Mouse (Mus musculus): ENCODE measurements around the gene Tmem104.

Tmem104 gene

DNA sequence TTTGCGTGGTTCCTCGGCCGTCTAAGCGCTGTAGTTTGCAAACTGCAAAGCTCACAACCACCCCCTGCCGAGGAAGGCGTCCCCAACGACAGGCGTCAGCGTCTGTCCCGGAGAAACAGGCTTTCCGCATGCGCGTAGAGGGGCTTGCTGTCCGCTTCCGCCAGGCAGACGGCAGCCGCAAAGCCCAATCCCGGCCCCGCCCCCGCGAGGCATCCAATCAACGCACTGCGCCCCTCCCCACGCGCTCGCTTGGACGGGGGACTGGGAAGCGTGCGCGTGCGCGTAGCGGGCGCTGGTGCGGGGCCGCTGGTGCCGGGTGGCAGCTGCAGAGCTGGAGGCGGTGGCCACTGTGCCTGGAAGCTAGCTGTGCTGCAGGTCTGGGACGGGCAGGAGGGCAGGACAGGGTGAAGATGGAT, at the start of gene Tmem104:
Tmem104 (plus strand) TSS at position 264 of the 416 bp plus-strand sequence.
- peak; percentile 99 to 100 for DNase-seq (ENCODE audit: low spot score in 2 of 2)

DNA sequence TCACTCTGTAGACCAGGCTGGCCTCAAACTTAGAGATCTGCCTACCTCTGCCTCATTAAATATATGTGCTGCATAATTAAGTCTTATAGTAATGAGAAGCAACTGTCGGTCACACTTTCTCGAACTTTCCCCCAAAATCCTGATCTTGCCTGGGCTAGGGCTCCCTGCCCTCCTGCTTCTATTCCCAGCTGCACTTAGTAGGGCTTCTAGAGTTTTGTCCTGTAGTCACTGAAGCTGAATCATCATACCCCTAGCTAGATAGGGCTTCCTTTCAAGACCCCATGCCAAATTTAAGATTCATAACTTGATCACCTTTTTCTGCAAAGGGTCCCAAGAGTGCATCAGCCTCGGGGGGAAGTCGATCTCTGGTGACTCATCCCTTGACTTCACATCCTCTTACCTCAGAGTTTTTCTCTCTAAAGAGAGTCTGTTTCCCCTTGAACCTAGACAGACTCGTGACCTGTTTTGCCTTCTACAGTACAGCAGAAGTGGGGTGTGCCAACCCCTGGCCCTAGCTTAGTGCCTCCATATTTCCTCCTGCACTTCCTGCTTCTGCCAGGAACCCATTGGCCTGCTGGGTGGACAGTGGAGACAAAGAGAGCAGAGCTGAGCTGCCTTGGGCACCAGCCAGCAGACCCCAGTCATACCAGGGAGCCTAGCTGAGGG, 48.6 kb upstream of the Tmem104 start:
- no peak for DNase-seq (ENCODE audit: low spot score in 2 of 2)

DNA sequence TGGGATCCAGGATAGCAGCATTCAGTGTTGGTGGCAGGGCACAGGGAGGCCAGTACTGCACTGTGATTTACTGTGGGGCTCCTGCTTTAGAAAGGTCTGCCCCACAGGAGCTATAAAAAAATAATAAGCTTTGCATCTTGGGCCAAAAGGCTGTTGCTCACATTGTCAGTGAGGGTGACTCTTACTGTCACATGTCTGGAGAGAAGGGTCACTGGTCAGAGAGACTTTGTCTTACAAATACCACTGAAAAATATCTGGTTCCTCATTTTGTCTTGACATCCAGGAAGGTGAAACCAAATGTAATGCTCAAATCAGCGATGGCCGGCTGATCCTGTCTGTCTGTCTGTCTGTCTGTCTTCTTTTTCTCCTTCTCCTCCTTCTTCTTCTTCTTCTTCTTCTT, 45.3 kb upstream of the Tmem104 start:
- DNase-seq (ENCODE audit: low spot score in 2 of 2), result no peak

DNA sequence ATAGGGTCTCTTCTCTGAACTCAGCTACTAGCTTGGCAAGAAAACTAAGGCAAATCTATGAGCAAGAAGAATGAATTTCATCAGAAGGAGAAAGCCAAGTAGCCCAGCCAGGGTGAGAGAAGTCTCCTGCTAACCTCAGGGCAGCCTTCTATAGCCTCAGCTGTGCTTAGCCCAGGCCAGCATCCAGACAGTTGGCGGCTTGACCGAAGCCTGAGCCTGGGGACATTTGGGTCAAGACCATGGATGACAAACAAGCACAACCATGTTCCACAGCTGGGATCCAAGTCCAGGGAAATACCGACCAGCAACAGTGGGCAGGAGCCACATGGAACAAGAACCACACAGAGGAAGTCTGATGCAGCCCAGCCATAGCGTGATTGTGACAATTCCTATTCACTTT, 39.5 kb upstream of the Tmem104 start:
- DNase-seq (ENCODE audit: low spot score in 2 of 2), result no peak

DNA sequence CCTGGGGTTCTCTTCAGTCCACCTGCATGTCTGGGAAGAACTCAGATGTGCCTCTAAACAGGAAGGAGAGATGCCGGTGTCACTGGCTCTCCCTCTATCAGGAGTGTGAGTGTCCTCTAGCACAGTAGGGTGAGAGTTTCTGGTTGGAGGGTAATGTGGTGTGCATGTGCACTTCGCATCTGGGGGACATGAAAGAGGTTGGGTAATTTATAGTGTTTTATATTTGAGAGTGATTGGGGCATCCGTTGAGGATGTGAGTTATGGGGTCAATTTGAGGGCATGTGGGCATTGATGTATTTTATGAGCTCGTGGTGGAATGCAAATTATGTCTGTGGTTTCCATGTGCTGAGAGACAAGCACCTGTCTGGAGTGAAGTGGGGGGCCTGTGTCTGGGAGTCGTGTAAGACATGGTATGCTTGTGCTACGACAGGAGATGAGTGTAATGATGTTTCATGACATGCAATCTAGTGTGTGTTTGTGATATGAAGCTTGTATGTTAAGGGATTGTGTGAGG, 36.5 kb upstream of the Tmem104 start:
- DNase-seq (ENCODE audit: low spot score in 2 of 2), result no peak

DNA sequence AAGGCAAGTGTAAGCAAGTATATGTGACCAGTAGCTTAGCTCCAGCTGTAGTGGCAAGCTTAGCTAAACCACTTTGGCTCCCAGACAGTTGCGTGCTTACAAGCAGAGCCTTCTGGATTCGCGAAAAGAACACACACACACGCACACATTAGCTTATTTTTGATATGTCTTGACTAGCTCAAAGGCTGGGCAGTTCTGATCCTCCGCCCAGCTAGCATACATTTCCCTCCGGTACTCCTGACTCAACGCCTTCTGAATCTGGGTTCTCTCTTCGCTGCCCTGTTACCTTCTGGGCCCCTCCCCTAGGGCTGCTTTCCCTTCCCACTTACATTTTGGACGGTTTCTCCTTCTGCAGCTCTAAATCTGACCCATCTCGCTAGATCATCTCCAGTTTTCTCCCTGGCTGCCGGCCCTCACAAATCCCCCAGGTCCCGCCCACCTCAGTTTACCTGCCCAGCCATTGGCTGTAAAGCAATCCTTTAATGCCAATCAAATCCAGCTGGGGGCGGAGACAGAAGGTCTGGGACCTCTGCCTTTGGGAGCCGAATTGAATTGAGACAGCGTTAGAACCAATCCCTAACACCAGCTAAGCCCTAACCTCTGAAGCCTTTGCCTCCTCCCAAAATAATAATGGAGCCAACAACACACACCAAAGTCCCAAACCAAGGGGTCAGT, 35.4 kb upstream of the Tmem104 start:
- DNase-seq (ENCODE audit: low spot score in 2 of 2), result peak in 1 of 2 experiments; percentile 70

DNA sequence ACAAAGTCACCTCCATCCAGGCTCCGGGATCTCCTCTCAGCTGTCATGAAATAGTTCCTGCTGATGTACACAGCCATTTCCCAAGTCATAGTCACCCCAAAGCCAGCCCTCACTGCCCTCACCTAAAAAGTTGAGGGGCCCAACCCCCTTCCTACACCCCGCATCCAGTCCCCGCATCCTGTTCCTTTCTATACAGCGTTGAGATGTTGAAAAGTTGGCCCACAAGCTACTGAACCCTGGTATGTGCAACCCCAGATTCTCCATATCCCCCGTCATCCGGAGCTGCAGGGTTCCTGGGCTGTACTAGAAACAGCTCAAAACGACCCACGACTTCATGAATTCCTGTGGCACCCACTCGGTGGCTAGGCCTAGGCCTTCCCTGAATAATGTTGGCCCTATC, 34.2 kb upstream of the Tmem104 start:
- no peak for DNase-seq (ENCODE audit: low spot score in 2 of 2)

DNA sequence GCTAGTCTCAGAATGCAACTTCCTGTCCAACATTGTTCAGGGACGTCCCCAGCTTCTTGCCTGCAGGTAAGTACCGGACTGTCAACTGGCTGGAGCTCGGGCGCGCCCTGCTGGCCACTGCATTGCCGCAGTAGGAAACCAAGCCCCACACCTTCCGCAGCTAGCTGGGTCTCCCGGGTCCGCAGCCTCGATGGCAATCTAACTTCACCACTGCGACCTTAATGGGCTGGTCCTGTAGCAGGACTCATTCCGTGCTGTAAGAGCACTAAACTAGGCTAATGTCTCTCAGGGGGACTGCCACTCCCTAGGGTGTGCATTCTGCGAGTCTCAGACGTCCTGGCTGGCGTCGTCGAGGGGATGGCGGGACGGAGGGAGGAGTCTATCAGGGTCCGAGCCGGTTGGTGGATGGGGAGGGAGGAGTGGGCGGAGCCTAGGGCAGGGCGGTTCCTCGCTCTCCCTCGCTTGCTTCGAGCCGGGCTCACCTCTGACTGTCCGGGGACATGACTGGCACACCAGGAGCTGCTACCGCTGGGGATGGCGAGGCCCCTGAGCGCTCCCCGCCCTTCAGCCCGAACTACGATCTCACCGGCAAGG, 33.5 kb upstream of the Tmem104 start:
- DNase-seq (ENCODE audit: low spot score in 2 of 2), result peak; percentile 57 to 79

DNA sequence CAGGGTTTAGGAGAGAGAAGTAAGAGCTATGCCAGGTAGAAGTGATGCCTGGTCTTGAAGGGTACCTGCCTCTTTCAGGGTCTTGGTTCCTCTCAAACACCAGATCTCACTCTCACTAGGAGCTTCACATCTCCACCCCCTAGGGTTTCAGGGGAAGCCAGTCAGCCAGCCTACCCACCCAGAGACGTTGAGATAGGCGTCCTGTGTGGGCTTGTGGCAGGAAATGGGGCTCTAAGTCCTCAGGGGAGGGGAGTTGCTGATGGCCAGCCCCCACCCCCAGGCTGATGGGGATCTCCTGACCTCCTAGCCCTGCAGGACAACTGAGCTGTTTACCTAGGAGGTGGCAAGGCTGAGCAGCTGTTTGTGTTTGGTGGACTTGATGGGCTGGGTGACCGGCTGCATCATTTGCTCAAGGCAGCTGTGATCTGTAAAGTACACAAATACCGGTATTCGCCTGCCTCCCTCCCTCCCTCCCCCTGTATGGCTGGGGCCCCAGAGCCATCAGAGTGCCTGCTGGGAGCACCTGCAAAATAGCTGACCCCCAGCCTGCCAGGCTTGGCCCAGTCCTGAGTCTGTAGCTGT, 32.1 kb upstream of the Tmem104 start:
- DNase-seq (ENCODE audit: low spot score in 2 of 2), result no peak

DNA sequence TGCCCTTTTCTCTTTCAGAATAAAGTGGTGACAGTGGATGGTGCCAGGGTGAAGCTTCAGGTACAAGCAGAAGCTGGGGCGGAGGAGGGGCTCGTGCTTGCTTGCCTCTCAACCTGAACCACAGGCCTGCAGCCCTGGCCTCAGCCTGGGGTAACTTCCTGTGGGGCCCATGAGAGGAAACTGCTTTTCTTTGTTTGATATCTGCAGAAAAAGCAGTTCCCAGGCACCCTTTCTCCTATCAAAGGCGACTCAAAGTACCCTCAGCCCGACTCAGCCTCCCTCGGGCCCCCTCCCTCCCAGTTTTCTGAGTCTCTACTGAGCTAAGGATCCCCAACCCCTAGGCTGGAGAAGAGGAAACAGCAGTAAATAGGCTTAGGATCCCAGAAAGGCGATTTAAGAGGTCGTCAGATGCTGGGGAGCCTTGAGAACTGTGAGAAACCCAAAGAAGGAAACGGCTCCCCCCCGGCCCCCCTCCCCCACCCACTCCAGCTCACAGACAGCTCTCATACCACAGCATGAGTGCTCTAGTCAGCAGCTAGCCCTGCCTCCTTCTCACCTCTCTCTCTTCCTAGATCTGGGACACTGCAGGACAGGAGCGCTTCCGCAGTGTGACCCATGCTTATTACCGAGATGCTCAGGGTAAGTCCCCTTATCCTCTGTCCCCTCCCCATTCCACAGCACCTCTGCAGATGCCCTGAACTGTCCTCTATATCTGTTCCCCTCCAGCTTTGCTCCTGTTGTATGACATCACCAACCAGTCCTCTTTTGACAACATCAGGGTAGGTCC, 29.2 kb upstream of the Tmem104 start:
- no peak for DNase-seq (ENCODE audit: low spot score in 2 of 2)

DNA sequence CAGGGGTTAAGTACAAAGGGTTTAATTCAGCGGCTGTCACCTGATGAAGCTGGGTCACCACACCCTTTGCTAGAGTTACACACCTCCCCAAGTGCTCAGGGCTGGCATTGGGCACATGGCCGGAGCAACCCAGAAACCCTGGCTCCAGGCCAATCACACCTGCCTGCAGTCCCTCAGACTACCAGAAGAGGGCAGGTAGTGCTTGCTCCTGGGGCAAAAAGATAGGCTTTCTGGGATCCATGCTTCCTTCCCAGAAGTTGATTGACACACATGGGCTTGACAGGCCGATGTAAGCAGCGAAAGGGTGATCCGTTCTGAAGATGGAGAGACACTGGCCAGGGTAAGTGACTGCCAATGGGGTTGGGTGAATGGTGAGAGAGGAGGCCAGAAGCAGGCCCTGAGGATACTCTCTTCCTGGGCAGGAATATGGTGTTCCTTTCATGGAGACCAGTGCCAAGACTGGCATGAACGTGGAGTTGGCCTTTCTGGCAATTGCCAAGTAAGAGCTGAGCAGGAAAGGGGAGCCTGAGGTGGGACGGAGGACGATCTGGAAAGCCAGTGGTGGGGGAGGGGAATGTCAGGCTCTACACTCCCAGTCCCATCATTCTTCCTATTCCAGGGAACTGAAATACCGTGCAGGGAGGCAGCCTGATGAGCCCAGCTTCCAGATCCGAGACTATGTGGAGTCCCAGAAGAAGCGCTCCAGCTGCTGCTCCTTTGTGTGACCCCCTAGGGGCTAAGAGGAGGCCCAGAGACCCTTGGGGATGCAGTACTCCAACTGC, 27.1 kb upstream of the Tmem104 start:
- peak; percentile 67 to 83 for DNase-seq (ENCODE audit: low spot score in 2 of 2)

DNA sequence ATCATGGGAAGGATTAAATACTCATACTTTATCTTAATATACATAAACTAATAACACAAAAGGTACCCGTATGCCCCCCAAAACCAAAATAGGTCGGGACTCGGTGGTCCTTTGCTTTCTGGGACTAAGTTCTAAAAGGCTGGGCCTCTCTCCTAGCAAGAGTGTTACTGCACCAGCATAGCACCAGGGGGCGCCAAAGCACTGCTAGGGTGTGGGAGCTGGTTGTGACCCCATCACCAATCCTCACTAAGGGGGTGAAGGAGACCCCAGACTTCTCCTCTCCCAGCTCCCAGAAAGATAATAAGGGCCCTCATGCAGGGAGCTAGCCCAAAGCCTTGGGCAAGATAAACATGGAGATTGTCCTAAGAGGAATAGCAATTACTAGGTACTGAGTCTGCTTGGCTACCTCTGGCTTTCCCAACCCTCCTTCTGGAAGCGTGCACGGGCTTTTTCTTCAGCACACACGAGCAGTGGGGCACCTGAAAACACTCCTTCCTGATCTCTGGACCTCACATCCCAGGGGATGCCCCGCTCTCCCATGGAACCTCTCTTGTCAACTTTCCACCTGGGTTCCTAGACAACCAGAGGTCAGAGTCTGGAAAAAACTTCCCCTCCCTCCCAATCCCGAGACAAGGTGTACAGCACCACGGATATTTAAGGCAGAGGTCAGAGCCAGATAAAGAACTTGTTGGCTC, 26.3 kb upstream of the Tmem104 start:
- peak; percentile 61 to 83 for DNase-seq (ENCODE audit: low spot score in 2 of 2)

DNA sequence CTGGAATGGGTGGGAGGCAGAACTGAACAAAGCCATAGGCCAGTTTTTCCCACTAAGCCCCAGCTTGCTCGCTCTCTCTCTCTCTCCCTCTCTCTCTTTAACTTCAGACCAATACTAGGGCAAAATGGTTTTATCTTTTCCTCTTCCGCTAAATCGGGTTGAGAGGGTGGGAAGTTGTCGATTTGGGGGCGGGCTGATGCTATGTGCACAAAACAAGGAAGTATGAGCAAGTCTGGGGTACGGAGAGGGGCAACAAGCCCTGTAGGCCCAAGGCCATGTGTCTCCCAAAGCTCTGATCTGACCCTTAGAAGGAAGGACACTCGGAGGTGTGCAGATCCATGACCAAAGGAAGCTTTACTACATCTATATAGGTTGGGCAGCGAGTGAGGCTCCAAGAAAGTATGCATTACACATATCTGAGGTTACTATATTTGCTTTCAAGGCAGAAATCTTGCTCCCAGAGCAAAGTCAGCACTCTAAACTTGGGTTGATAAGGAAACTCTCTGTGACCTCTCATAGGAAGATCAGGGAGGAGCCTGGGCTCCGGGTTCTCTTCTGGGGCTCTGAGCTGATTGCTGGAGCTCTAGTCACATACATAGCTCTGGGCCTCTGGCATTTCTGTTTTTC, 25.6 kb upstream of the Tmem104 start:
- no peak for DNase-seq (ENCODE audit: low spot score in 2 of 2)

DNA sequence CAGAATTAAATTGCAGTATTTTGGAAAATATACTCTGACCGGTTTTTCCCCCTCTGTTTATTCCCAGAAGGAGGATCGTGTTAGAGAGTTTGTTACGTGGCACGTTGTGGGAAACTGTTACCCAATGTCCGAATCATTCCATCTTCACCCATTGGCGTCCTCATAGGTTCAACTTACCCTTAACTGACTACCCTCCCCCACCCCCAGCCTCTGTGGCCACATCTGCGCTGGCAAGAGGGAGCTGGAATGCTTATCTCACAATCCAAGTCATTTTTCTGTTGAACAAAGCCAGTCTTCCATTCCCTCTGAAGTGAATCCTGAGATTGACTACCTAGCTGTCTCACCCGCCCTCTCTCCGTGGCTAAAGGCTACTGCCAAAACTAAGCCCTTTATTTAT, 25.1 kb upstream of the Tmem104 start:
- DNase-seq (ENCODE audit: low spot score in 2 of 2), result no peak

DNA sequence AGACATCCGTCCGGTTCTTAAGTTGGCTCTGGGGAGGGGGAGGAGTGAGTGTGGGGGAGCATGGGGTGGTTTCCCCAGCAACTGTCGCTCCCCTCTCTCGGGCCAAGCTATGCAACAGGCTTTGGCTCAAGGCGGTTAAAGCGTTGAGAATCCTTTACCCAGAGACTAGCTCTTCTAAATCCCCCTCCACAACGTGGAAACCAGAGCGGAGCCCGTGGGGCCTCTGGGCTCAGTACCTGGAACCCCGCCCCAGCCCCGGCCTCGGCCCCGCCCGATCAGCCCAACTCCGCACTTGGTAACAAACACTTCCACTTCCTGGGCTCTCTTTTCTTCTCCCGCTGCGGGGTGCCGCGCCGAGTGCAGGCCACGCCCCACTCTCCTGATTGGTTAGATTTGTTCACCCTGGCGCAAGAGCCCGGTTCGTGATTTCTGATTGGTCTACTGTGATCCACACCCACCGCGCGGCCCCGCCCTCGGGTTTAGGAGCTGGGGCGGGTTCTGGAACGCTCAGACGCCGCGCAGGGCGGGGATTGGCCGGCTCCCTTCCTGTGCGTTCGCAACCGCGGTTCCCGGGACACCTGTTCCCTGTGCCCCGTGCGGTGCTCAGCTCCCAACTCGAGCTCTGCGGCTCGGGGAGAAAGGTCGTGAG, 24.3 kb upstream of the Tmem104 start, which contains the start of gene Slc9a3r1:
Slc9a3r1 (plus strand) TSS at position 510 of the 649 bp plus-strand sequence.
- DNase-seq (ENCODE audit: low spot score in 2 of 2), result peak; percentile 96 to 98

DNA sequence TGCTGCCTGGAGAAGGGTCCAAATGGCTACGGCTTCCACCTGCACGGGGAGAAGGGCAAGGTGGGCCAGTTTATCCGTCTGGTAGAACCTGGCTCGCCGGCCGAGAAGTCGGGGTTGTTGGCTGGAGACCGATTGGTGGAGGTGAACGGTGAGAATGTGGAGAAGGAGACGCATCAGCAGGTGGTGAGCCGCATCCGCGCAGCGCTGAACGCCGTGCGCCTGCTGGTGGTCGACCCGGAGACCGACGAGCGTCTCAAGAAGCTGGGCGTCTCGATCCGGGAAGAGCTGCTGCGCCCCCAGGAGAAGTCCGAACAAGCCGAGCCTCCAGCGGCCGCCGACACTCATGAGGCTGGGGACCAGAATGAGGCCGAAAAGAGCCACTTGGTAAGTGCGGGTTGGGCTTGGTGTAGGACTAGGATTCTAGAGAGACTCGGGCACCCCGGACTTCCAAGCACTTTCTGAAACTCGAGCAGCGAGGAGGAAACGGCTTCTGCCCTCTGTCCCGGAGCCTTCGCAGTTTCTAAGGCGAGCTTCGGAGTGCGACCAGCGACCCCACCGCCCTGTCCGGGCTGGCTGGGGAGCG, 23.6 kb upstream of the Tmem104 start:
- DNase-seq (ENCODE audit: low spot score in 2 of 2), result peak in 1 of 2 experiments; percentile 42

DNA sequence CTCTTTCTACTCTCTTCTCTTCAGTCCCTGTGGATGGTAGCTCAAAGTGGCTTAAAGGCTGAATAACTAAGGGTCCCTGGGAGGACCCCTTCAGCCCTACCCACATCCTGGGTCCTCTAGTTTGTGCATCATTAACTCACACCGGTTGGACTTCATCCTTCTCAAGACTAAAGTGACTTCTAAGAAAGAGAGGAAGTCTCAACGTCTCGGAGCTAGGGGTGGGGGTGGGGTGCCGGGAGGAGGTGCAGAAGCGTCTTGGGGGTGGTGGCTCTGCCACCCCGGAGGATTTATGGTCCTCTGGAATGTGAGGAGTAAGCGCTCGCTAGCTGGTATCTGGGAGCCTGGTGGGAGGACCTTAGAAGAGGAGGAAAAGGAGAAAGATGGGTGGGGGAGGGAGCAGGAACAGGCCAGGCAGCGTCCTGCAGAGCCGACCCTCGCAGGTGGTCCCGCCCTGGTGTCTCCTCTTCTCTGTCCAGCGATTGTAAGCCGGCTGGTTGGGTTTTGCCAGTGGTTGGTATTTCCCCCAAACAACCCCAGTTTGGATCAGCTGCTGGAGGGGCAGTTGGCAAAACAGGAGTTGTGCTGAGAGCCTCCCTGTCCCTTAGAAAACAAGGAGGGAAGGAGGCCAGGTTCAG, 22.8 kb upstream of the Tmem104 start:
- DNase-seq (ENCODE audit: low spot score in 2 of 2), result no peak

DNA sequence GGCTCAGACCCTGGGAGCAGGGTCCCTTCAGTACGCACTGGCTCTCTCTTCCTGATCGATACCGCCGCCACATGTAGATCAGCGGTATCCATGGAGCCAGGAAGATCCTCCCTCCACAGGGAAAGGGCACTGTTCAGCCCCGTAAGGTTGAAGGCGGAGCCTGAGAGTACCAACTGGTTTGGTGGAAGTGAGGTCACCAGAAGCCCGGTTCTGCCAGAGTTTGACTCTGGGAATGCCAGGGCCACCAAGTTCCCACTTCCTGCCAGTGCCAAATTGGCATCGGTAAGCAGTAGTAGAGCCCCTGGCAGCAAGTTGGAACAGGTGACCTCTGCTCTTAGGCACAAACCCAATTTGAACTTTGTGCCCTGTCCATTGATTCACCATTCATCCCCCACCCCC, 22.3 kb upstream of the Tmem104 start:
- no peak for DNase-seq (ENCODE audit: low spot score in 2 of 2)

Data from urinary bladder, postnatal 4 days (tissue).